Mouse (Mus musculus): Measurements from ENCODE around the gene Gm28729. TPM values are rescaled to one million over a fixed set of nuclear protein-coding genes. Genes with fewer than 3 reads are reported as not detected.
"Not testable (repeated sequence)": the region's sequence is repeated elsewhere in the genome, so short reads cannot be mapped to it uniquely, and the experiment has no call there.

Gm28729 gene
- polyA plus RNA-seq, 1 experiment: not detected

- Histone ChIP-seq H3K4me1 (ENCODE audit: control insufficient read depth, insufficient read depth, insufficient read length) (no peaks in the 10 kb centered on the region), H3K4me3 (ENCODE audit: extremely low read depth, insufficient read depth, insufficient read length) (no peak overlapping the region)
- WGBS: 73% methylated on average over 2 of the region's 2 CpGs
Measured at GRCm38 (mm10) chr9:96483648-96484047, 41.4 kb downstream of the Gm28729 start.

GRCm38 (mm10) chr9:96483028-96483427, 42.0 kb downstream of the Gm28729 start:
- no peaks in the 10 kb centered on the region for H3K4me1 ChIP-seq (ENCODE audit: control insufficient read depth, insufficient read depth, insufficient read length)
- no peaks in the 10 kb centered on the region for H3K27me3 ChIP-seq (ENCODE audit: control insufficient read depth, insufficient read depth, low read length)
- 86% methylated on average over 3 of the region's 3 CpGs for WGBS
- H3K27ac ChIP-seq (ENCODE audit: insufficient read depth, low read length): no peak overlapping the region
- H3K4me3 ChIP-seq (ENCODE audit: extremely low read depth, insufficient read depth, insufficient read length): no peak overlapping the region
- no peak for DNase-seq (ENCODE audit: low read depth in 1 of 2, low spot score in 2 of 2)
- TF ChIP-seq POLR2A (IDR thresholded peaks at IDR 0.05; ENCODE audit: low read depth, low read length) (no peak), CTCF (IDR thresholded peaks at IDR 0.05; ENCODE audit: extremely low read depth, insufficient read depth, insufficient read length, insufficient replicate concordance) (no peak)
- H3K36me3 ChIP-seq (ENCODE audit: control insufficient read depth, insufficient read depth, low read length): no peaks in the 10 kb centered on the region

More at GRCm38 (mm10) chr9:96483648-96484047, 41.4 kb downstream of the Gm28729 start:
- Histone ChIP-seq H3K27me3 (ENCODE audit: control insufficient read depth, insufficient read depth, low read length) (no peaks in the 10 kb centered on the region), H3K36me3 (ENCODE audit: control insufficient read depth, insufficient read depth, low read length) (no peaks in the 10 kb centered on the region), H3K27ac (ENCODE audit: insufficient read depth, low read length) (no peak overlapping the region)
- DNase-seq (ENCODE audit: low read depth in 1 of 2, low spot score in 2 of 2): no peak
- TF ChIP-seq POLR2A (IDR thresholded peaks at IDR 0.05; ENCODE audit: low read depth, low read length): no peak
- TF ChIP-seq CTCF (IDR thresholded peaks at IDR 0.05; ENCODE audit: extremely low read depth, insufficient read depth, insufficient read length, insufficient replicate concordance): no peak

GRCm38 (mm10) chr9:96478071-96478888, 46.8 kb downstream of the Gm28729 start, which contains the start of gene Rnf7:
Gene Rnf7 (minus strand): TSS chr9:96478675.
- Histone ChIP-seq H3K27me3 (ENCODE audit: control insufficient read depth, insufficient read depth, low read length) (no peaks in the 10 kb centered on the region), H3K4me3 (ENCODE audit: extremely low read depth, insufficient read depth, insufficient read length) (peak within 1 kb of the TSS; percentile 58), H3K36me3 (ENCODE audit: control insufficient read depth, insufficient read depth, low read length) (no peaks in the 10 kb centered on the region; the same call in 1 of the 2 replicates), H3K4me1 (ENCODE audit: control insufficient read depth, insufficient read depth, insufficient read length) (peaks cover 3% of the 10 kb centered on the region; the same call in 1 of the 2 replicates), H3K27ac (ENCODE audit: insufficient read depth, low read length) (peak within 1 kb of the TSS; percentile 62)
- TF ChIP-seq POLR2A (IDR thresholded peaks at IDR 0.05; ENCODE audit: low read depth, low read length): no peak; the same call in 1 of the 2 replicates
- WGBS: 1% methylated on average over 74 of the region's 74 CpGs
- DNase-seq (ENCODE audit: low read depth in 1 of 2, low spot score in 2 of 2): peak; percentile 86 to 99

- H3K27me3 ChIP-seq (ENCODE audit: control insufficient read depth, insufficient read depth, low read length): no peaks in the 10 kb centered on the region
- DNase-seq (ENCODE audit: low read depth in 1 of 2, low spot score in 2 of 2): no peak
- WGBS: 90% methylated on average over 3 of the region's 3 CpGs
- no peak overlapping the region for H3K27ac ChIP-seq (ENCODE audit: insufficient read depth, low read length)
- no peak for TF ChIP-seq CTCF (IDR thresholded peaks at IDR 0.05; ENCODE audit: extremely low read depth, insufficient read depth, insufficient read length, insufficient replicate concordance)
- TF ChIP-seq POLR2A (IDR thresholded peaks at IDR 0.05; ENCODE audit: low read depth, low read length): no peak
- no peak overlapping the region for H3K4me3 ChIP-seq (ENCODE audit: extremely low read depth, insufficient read depth, insufficient read length)
- H3K36me3 ChIP-seq (ENCODE audit: control insufficient read depth, insufficient read depth, low read length): peaks cover 12% of the 10 kb centered on the region
- peaks cover 2% of the 10 kb centered on the region; the same call in 1 of the 2 replicates for H3K4me1 ChIP-seq (ENCODE audit: control insufficient read depth, insufficient read depth, insufficient read length)
Measured at GRCm38 (mm10) chr9:96472356-96472755, 52.7 kb downstream of the Gm28729 start.

GRCm38 (mm10) chr9:96471681-96472080, 53.4 kb downstream of the Gm28729 start:
- not testable (repeated sequence) for H3K27ac ChIP-seq (ENCODE audit: insufficient read depth, low read length); H3K27me3 ChIP-seq (ENCODE audit: control insufficient read depth, insufficient read depth, low read length); H3K4me1 ChIP-seq (ENCODE audit: control insufficient read depth, insufficient read depth, insufficient read length); H3K4me3 ChIP-seq (ENCODE audit: extremely low read depth, insufficient read depth, insufficient read length); DNase-seq (ENCODE audit: low read depth in 1 of 2, low spot score in 2 of 2)
- WGBS: 94% methylated on average over 4 of the region's 4 CpGs
- H3K36me3 ChIP-seq (ENCODE audit: control insufficient read depth, insufficient read depth, low read length): peaks cover 12% of the 10 kb centered on the region

GRCm38 (mm10) chr9:96470266-96470974, 54.6 kb downstream of the Gm28729 start:
- no peak overlapping the region for H3K4me3 ChIP-seq (ENCODE audit: extremely low read depth, insufficient read depth, insufficient read length)
- peaks cover 13% of the 10 kb centered on the region for H3K36me3 ChIP-seq (ENCODE audit: control insufficient read depth, insufficient read depth, low read length)
- 94% methylated on average over 8 of the region's 8 CpGs for WGBS
- TF ChIP-seq CTCF (IDR thresholded peaks at IDR 0.05; ENCODE audit: extremely low read depth, insufficient read depth, insufficient read length, insufficient replicate concordance) (no peak), POLR2A (IDR thresholded peaks at IDR 0.05; ENCODE audit: low read depth, low read length) (no peak)
- DNase-seq (ENCODE audit: low read depth in 1 of 2, low spot score in 2 of 2): no peak
- no peaks in the 10 kb centered on the region for H3K4me1 ChIP-seq (ENCODE audit: control insufficient read depth, insufficient read depth, insufficient read length)
- no peak overlapping the region for H3K27ac ChIP-seq (ENCODE audit: insufficient read depth, low read length)
- H3K27me3 ChIP-seq (ENCODE audit: control insufficient read depth, insufficient read depth, low read length): no peaks in the 10 kb centered on the region

All from spleen, adult 2 months (tissue).